Mouse (Mus musculus) c-Kit-positive CD71-negative TER-119-negative erythroid progenitor cells, embryonic 14.5 days (primary cell): Measurements from ENCODE around the gene Plk5.

Experiments used
- DNase-seq: peaks from one replicate; pipeline ENCODE4 v3.0.0-alpha.2; 2013; ENCODE audit warnings: low read depth

Gene Plk5

DNA sequence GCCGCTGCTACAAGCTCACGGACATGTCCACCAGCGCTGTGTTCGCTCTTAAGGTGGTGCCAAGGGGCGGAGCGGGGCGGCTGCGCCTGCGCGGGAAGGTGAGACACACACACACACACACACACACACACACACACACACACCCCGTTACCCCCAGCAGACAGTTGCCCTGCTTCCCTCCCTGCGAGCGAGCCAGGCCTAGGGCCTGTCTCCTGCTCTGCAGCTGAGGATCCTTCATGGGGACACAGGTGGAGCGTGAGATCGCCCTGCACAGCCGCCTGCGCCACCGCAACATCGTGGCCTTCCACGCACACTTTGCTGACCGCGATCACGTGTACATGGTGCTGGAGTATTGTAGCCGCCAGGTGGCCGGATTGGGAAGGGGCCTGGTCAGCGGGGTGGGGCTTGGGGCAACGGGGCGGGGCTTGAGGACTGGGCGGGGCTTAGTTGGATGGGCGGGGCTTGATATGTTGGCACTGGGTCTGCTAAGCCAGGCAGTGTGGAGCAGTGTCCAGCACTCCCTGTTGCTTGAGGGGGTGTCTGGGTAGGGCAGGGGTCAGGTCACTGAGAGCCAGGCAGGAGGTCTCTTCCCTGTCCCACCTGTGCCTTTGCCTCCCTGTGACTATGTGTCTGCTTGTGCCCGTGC, 1.9 kb downstream of the Plk5 start:
- DNase-seq: no peak

DNA sequence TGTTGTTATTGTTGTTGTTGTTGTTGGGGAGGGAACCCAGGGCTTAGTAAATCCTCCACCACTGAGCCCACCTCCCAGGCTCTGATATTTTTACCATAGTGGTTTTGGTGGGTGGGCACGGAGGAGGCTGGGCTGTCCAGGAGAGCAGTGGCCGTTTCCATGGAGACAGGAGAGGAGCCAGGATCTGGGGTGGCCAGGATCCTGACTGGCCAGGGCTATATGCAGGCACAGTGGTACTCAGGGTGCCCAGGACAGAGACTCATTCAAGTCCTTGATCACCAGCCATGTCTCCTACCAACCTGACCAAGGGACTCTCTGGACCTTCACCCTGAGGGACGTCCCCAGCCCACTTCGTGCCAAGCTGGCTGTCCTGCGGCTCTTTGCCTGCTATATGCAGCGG, 7.5 kb downstream of the Plk5 start:
- no peak for DNase-seq

DNA sequence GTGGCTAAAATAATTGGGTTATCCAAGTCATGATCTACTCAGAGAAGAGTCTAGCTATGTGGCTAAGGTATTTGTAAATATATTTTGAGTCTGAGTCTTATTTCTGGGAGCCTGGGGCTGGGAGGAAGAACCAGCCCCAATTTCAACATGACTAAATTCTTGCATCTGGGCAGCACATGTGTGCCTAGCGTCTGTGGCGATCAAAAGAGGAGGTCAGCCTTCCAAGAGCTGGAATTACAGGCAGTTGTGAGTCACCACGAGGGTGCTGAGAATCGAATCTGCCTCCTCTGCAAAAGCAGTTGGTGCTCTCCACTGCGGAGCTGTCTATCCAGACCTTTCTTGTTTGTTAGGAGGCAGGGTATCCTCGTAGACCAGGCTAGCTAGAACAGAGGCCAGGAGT, 9.5 kb downstream of the Plk5 start:
- no peak for DNase-seq

DNA sequence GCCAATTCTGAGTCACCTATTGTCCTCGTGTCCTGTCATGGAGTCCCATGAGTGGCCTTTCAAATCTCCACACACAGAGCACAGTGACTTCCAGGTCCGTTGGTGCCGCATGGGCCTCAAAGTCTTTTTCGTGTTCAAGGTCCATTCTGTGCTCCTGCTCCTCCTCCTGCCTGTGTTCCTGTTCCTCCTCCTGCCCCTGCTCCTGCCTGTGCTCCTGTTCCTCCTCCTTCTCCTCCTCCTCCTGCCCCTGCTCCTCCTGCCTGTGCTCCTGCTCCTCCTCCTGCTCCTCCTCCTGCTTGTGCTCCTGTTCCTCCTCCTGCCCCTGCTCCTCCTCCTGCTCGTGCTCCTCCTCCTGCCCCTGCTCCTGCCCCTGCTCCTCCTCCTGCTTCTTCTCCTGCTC, 11.7 kb downstream of the Plk5 start:
- DNase-seq: no peak

DNA sequence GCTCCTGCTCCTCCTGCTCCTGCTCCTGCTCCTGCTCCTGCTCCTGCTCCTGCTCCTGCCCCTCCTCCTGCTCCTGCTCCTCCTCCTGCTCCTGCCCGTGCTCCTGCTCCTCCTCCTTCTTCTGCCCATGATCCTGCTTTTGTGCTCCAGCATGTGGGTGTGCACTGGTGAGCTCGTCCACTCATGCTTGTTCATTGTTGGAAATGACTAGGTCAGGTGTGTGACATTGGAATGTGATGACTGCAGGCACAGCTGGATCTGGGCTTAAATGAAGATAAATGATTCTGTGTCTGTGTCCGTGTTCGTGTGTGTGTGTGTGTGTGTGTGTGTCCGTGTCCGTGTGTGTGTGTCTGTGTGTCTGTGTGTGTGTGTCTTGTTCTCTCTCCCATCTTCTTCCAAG, 12.1 kb downstream of the Plk5 start:
- no peak for DNase-seq

DNA sequence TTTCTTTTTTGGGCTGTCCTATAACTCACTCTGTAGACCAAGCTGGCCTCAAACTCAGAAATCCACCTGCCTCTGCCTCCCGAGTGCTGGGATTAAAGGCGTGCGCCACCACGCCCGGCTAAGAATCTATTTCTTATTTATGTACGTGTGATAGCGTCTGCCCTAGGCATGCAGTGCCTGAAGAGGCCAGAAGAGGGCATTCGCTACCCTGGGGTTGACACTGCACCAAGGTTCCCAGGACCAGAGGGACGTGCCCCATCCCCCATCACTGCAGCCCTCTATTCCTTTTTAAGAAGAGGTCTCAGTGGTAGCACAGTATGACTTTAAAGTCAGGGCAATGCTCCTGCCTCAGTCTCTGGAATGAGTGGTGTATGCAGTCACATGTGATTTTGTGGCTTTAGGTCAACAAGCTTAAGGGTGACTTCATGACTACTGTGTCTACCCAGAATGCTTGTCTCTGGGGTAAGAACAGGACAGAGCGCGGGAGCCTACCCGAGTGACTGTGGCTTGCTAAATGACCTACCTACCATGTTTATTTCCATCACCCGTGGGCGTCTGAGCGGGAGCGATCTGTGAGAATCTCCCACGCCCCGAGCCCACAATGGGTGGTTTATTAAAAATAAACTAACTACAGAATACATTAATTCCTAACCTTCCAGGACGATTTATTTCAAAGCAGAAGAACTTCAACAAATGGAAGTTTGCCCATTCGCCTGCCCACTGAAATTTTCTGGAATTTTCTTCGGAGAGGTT, 13.9 kb downstream of the Plk5 start:
- no peak for DNase-seq

DNA sequence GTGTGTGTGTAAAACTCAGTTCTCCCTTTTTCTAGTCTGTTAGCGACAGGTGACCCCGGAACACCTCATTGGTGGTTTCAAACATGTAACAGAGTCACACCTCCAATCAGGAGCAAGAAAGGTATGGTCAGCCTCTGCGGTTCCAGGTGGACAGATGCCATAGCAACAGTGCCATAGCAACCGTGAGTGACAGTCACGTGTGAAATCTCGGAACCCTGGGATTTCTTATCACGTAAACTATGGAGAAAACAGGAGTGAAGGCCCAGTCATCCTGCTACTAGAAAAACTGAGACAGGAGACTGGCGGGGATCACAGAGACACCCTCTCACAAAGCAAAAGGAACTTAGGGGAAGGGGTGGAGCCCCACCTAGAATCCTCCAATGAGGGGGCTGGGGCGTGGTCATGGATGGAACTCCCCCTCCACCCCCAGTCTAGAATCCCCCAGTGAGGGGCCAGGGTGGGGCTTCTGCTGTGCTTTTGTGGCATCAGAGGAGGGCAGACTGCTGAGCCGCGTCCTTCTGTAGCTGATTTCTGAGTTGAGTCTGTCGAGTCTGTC, 15.2 kb downstream of the Plk5 start:
- DNase-seq: peak; percentile 50

DNA sequence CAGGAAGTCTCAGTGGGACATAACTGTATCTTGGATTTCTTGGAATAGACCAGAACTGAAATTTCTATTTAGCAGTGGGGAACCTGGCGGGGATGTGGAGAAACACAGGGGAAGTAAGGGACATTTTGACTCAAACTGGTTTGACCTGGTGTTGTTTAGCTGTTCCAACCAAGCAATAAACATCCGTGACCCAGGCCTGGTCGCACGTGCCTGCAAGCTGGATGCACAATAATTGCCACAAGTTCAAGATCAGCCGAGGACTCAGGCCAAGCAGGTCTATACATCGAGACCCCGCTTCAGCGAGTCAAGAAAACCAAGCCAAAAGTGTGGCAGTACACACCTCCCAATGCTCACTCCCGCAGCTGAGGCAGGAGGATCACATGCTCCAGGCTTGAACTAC, 15.7 kb downstream of the Plk5 start:
- DNase-seq: no peak

DNA sequence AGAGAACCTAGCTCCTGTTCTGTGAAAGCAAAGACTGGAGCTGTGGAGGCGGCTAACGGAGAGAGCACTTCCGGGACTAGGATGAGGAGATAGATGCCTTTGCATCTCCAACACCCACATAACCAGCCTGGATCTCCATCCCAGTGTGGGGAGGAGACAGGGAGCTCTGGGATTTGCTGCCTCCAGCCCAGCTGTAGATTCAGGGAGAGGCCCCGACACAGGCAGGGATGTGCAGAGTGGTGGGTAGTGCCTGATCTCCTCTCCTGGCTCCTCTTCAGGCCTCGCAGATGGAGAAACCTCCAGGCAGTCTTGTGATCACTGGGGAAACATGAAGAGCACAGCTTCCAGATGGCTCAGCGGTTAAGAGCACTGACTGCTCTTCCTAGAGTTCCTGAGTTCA, 16.4 kb downstream of the Plk5 start:
- no peak for DNase-seq

DNA sequence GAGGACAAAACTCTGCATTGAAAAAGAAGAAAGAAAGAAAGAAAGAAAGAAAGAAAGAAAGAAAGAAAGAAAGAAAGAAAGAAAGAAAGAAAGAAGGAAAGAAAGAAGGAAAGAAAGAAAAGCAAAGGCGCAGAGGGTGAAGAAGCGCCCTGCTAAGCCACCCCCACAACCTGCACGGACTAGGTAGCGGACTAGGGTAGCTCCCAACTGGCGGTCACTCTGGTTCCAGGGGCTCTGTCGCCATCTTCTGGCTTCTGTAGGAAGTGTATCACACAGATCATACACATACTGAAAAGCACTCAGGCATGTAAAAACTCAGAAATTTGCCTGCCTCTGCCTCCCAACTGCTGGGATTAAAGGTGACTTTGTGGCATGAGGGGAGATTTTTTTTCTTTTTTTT, 17.8 kb downstream of the Plk5 start:
- DNase-seq: peak; percentile 79

DNA sequence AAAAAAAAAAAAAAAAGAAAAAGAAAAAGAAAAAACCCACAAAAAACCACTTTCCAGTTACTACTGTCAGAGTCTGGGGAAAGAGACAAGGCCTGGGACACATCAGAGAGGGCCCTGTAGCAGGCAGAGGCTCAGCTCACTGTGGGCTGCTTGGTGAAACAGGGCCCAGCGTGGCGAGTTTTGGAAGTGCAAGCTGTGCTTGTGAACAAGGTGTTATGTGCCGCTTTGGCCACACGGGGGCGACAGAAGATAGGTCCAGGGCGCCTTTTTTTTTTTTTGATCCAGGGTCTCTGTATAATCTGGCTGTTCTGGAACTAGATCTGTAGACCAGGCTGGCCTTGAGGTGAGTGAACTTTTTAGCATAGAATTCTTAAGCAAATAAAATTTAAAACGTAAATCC, 19.9 kb downstream of the Plk5 start:
- peak; percentile 89 for DNase-seq

DNA sequence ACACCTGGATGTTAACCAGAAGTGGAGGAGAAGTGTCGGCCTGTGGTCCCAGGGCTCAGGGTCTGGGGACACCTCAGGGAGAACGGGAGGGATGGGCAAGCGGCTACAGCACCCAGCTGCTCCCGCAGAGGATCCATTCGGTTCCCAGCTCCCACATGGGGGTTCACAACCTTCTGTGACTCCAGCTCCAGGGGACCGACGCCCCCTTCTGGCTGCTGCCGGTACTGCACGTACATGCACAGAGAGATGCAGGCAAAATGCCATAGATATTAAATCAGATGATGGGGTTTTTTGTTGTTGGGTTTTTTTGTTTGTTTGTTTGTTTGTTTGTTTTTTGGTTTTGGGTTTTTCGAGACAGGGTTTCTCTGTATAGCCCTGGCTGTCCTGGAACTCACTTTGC, 21.5 kb downstream of the Plk5 start:
- no peak for DNase-seq

DNA sequence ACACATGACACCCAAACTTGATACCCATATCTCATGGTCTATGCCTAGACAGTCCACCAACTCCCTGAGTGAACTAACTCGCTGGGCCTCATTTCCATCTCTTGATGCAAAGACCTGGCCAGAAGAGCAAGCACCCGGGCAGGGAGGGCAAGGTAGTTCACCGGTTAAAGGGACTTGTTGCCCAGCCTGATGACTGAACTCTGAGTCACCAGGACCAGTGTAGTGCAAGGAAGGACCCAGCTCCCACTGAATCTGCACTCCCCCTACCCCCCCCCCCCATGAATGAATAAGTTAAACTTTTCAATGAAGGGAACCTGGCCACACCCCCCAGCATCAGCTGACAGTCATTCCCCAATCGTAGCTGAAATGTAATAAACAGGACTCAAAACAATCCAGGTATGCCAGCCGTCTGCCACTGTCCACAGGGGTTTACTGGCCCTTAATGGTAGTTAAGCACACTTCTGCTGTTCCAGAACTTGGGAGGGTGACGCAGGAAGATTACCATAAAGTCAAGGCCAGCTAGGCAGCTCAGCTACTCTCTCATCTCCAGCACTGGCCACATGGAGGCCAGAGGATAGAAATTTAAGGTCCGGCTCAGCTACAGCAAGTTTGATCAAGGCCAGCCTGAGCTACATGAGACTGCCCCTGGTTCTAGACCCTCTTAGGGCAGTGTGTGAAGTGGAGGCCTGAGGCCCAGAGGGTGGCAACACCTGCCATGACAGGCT, 26.5 kb downstream of the Plk5 start:
- DNase-seq: no peak

DNA sequence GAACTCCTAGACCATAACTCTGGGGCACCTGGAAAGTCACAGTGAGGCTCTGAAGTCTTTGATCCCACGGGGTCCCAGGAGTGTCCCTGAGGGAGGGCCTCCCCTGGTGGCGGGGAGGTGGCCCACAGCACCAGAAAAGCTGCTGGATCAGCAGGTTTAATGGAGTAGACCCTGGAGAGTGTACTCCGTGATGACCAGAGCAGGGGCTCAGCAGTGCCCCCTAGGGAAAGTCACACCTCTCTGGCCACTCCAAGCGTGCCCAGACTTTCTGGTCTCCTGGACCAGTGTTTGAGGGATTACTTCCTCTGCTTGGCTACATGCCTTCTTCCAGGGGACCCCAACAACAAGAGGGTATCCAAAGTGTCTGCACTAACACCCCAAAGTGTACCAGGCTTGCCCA, 27.2 kb downstream of the Plk5 start:
- DNase-seq: no peak

DNA sequence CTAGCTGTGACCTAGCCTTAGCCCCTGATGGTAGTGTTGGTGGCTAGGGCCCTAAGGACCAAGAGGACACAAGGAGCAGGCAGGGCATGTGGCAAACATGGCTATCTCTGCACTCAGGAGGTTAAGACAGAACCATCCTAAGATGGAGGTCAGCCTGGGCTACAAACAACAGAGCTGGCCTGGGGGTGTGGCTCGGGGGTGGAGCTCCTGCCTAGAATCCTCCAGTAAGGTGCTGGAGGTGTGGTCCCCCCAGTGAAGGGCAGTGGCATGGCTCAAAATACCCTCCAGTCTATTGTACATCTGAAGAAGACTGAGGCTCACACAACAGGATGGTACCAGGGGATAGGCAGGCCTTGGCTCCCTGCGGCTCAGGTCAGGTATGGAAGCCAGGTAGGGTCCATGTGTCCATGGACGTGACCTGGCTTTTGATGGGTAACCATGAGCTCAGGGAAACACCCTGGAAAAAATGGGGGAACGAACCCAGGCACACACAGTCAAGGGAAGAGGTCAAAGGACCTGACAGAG, 27.9 kb downstream of the Plk5 start:
- DNase-seq: no peak

DNA sequence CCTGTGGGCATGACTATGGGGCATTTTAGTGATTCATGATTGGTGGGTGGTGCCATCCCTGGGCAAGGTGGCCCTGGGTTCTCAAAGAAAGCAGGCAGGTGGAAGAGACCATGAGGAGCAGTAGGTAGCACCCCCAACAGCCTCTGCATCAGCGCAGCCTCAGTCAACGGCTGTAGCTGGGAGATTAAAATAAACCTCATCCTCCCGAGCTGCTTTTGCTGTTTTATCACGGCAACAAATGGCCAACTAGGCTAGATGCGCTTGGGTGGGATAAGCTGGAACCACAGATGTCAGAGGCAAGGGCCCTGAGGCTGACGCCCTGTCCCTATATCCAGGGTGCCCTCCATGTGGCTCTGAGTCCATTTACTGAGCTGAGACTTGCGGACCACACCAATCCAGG, 28.4 kb downstream of the Plk5 start:
- no peak for DNase-seq

DNA sequence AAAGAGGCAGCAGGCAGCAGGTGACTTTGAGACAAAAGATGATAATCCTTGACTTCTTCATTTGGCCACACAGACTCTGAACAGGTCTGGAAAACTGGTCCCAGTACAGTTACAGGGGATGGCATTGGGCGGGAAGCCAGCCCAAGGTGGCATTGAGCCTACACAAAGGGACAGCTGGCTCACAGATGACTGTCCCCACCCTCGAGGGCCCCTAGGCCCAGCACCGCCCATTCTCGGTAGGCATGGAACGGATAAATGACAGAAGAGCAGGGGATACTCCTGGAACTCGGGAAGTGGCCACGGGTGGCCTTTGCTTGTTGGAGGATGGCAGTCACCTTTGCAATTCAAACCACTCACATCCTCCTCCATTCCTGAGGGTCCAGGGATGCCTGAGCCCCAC, 29.1 kb downstream of the Plk5 start:
- no peak for DNase-seq

DNA sequence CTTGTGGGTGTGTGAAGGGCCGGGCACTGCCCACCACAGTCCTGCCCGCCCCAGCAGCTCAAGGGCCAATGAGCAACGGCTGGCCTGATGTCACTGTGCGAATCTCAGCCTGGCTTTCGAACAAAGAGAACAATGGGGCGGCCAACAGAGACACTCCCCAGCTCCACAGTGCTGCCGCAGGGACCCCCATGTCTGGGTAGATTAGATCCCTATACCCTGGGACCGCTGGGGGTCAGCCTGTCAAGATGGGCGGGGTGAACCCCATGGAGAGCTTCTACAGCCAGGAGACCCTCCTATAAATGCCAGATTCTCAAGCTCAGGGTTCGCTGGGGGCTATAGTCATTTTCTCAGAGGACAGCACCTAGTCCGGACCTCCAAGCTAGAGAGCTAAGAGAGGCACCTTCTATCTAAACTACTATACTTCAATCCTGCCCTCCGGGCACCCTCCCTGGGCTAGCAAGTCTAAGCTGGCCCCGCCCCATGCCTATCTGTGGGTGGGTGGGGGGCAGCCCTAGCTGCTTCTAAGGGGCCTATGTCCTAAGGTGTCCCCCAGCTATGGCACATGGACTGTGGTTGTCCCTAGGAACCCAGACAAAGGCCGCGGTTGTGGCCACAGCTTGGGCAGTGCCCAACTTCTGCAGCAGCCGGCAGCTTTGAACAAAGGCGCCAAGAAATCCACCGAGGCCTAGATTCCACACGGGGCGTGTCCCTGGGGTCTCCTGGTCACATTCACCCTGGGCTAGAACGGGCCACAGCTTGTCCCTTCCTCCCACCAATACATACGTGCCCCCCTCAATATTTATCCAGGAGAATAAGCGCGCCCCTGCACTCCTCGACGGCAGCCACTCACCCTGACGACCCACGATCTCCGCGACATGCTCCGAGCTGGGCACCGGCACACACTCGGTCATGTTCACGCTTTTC, 29.8 kb downstream of the Plk5 start:
- no peak for DNase-seq

DNA sequence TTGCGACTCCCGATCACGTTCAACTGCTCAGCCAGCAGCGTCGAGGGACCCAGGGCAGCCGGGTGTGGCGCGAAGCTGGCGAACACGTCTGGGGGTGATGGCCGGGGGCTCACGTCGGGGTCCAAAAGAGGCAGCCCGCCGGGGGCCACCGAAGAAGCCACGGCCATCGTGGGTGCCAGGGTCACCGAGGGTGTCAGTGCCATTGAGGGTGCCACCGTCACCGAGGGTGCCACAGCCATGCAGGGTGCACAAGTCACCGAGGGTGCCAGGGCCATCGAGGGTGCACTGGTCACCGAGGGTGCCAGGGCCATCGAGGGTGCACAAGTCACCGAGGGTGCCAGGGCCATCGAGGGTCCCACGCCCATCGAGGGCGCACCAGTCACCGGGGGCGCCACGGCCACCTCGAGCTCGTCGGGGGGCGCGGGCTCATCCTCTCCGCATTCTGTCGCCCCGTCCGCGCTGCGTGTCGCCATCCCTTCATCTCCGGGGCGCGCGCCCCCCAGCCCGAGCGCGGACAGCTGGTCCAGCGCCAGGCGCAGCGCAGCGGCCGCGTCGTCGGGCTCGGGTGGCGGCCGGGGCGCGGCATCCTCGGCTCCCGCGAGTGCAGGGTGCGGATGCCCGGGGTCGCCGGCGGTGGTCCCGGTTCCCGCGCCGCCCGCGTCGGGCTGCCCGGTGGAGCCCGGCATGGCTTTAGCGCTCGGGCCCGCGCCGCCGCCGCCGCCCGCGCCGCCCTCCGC, 30.6 kb downstream of the Plk5 start:
- DNase-seq: no peak

DNA sequence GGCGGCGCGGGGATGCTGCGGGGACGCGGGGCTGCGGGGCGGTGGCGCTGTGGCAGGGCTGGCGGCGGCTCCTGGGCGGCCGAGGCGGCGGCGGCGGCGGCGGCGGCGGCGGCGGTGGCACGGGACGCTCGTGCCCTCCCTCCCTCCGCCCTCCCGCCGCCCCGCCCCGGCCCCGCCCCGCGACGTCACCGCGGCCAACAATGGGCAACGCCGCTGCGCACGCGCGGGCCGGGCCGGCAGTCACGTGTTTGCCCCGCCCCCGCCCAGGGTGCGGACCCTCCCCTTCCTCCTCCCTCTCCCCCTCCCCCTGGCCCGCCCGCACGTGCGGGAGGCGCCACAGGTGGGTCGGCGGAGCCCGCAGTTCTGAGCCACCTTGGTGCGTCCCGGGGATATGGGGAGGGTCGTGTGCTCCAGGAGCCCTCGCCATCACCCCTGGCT, 31.3 kb downstream of the Plk5 start, which contains the start of gene Mex3d:
Gene Mex3d, minus strand, starts transcription at position 138 of the 438 bp plus-strand sequence.
- DNase-seq: peak; percentile 65

DNA sequence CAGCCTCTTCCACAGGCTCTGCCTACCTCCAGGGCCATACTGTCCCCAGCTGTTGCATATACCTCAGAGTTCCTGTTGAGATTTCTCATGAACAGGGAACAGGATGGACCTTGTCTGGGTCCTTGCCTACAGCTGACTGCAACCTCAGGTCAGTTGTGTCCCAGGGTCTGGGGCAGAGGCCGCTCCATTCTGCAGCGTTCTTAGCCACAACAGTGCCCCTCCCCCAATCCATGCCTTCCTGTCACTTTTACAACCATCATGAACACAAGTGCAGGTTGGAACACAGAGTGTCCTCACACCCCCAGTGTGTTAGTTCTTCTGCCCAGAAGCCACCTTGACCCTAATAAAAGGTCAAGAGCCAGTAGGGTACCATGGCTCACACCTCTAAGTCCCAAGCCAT, 32.5 kb downstream of the Plk5 start:
- DNase-seq: no peak
